Mouse (Mus musculus) ES-E14 (cell line): ENCODE results near the gene Klhl26.

Experiments
- HCFC1 ChIP-seq: IDR thresholded peaks from 2 replicates; pipeline ENCODE4 v1.6.1; 2012; ENCODE audit warnings: low read length, inconsistent platforms, borderline replicate concordance; ENCODE audit not compliant: insufficient read depth
- ZNF384 ChIP-seq: IDR thresholded peaks from 2 replicates; pipeline ENCODE4 v1.6.1; 2012; ENCODE audit warnings: low read depth, low read length, inconsistent platforms

- TF ChIP-seq ZNF384 (no peak), HCFC1 (no peak)
Measured at GRCm38 (mm10) chr8:70408301-70408700, 68.5 kb downstream of the Klhl26 start.
